Mouse (Mus musculus): Measurements from ENCODE around the gene Wdfy2.

- TF ChIP-seq CTCF (IDR thresholded peaks at IDR 0.05; ENCODE audit: extremely low read depth, insufficient read depth, insufficient read length, insufficient replicate concordance) (no peak), POLR2A (IDR thresholded peaks at IDR 0.05; ENCODE audit: low read depth, low read length) (no peak)
These were observed 30.8 kb downstream of the Wdfy2 start for GRCm38 (mm10) chr14:62868254-62868653.

Data from spleen, adult 2 months (tissue).